Mouse (Mus musculus) hematopoietic stem cell, adult 5-6 weeks (primary cell): ENCODE results near the gene Gm21746. TPM values are rescaled to one million over a fixed set of nuclear protein-coding genes. Genes with fewer than 3 reads are reported as not detected.
"Not testable (repeated sequence)": the region's sequence is repeated elsewhere in the genome, so short reads cannot be mapped to it uniquely, and the experiment has no call there.

ENCODE experiments used
- ATAC-seq, 2 experiments: fragments of 125-278 bp in 1 of 2; replicated peaks in 1 of 2; 2 replicates each; pipeline ENCODE4 v1.8.0; 2016 to 2017; ENCODE audit warnings: inconsistent platforms in 2 of 2, mild to moderate bottlenecking in 2 of 2, moderate number of reproducible peaks in 2 of 2, low read depth in 1 of 2, moderate TSS enrichment in 1 of 2; ENCODE audit not compliant: low FRiP score in 2 of 2, poor library complexity in 2 of 2, severe bottlenecking in 2 of 2, insufficient read depth in 1 of 2, low TSS enrichment in 1 of 2
- total RNA-seq: library from RNA; stranded (forward); fragments of 172-1452, 232-1000 nt; gene quantifications from 2 replicates; pipeline ENCODE4 v1.2.3, GENCODE M21; 2017

Gene Gm21746
- total RNA-seq, result not detected in 2 replicates

GRCm38 (mm10) chrY:6237895-6238294, at the start of gene Gm21746:
Gene Gm21746, minus strand, starts transcription at chrY:6237995.
- not testable (repeated sequence) for ATAC-seq

DNA sequence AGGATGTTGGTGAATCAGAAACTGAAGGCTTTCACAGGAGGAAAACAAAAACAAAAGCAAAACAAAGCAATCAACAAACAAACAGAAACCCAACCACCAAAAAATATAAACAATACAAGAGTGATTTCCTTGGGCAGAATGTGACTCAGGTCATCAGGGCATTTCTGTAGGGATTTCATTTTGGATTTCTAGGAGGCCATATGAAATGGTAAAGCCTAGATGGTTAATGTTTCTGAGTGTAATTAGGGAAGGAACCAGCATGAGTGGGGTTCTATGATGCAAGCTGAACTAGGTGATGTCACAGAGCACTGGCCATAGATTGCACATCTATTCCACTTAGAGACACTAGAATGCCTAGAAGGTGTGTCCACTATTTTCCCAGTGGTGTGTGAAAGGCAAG, 29.0 kb upstream of the Gm21746 start, which contains the start of gene Gm20873:
Gm20873 (plus strand) TSS at position 301 of the 400 bp plus-strand sequence.
- not testable (repeated sequence) for ATAC-seq

Other genes starting within 250 kb of the Gm21746 start
- gene Gm20873, start 29.1 kb upstream of the Gm21746 start, total RNA-seq, result not detected in 2 replicates